Mouse (Mus musculus) stomach, embryonic 14.5 days (tissue): ENCODE measurements at regions not wholly inside any gene's neighbourhood (a gene's known extent, or its start where the extent isn't known, plus 50 kb on each side); places are given as distances from the start of the nearest gene placed in this dataset.

ENCODE experiments used
- ATAC-seq: fragments of 200-750 bp; cut with Nextera tagmentation; 2 replicates; pipeline ENCODE4 v1.8.0; 2017; ENCODE audit warnings: low read depth, moderate TSS enrichment; ENCODE audit not compliant: insufficient number of reproducible peaks, insufficient read depth, low FRiP score
- H3K27ac ChIP-seq: fragments of 300-500 bp; sonication (generic); 2 replicates; pipeline ENCODE4 v1.5.1; 2014; ENCODE audit warnings: mild to moderate bottlenecking, low read length, moderate library complexity, mixed read lengths
- H3K27me3 ChIP-seq: fragments of 300-500 bp; sonication (generic); 2 replicates; pipeline ENCODE4 v1.6.1; 2014; ENCODE audit warnings: low read length, control low read depth, mixed read lengths; ENCODE audit not compliant: control insufficient read depth, insufficient read depth
- H3K36me3 ChIP-seq: fragments of 300-500 bp; sonication (generic); 2 replicates; pipeline ENCODE4 v1.6.1; 2014; ENCODE audit warnings: mild to moderate bottlenecking, control low read depth, low read length, moderate library complexity, mixed read lengths; ENCODE audit not compliant: control insufficient read depth, insufficient read depth
- H3K4me1 ChIP-seq: fragments of 300-500 bp; sonication (generic); 2 replicates; pipeline ENCODE4 v1.6.1; 2014; ENCODE audit warnings: low read length, control low read depth, mixed read lengths; ENCODE audit not compliant: control insufficient read depth, insufficient read depth
- H3K4me2 ChIP-seq: fragments of 300-500 bp; sonication (generic); replicated peaks from 2 replicates; pipeline ENCODE4 v1.6.1; 2014; ENCODE audit warnings: low read depth, low read length, control low read depth
- H3K4me3 ChIP-seq: fragments of 300-500 bp; sonication (generic); 2 replicates; pipeline ENCODE4 v1.5.1; 2014; ENCODE audit warnings: low read depth, low read length, control low read depth
- H3K9ac ChIP-seq: fragments of 300-500 bp; sonication (generic); replicated peaks from 2 replicates; pipeline ENCODE4 v1.6.1; 2014; ENCODE audit warnings: low read depth, mild to moderate bottlenecking, control low read depth, low read length, moderate library complexity, mixed read lengths
- H3K9me3 ChIP-seq: fragments of 300-500 bp; sonication (generic); 2 replicates; pipeline ENCODE4 v1.6.1; 2016; ENCODE audit warnings: low read depth, low read length, control low read depth; ENCODE audit not compliant: control insufficient read depth
- WGBS: fragments of 180-500 bp; shearing (Covaris S2); extraction: QIAGEN DNeasy Blood & Tissue Kit; methylation state at CpG from one replicate; pipeline ENCODE4 v1.1.7; 2014; 5-methylcytosine and 5-hydroxymethylcytosine counted together

DNA sequence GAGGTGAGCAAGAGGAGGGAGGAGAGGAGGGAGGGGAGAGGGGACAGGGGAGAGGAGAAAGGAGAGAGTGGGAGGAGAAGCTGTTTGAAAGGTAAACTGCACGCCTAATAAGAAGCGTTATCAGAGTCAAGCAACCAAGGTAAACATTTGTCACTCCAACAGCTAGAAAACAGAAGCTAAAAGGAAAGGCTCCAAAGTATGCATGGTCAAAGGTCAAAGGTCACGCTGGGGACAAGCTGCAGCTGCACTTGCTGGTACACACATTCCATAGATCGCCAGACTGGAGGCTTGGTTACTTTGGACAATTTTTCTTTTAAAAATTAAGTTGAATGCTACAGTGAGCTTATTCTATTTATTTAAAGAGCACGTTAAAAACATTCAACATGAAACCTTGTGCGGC, 81.7 kb upstream of the Pum3 start:
- H3K27ac ChIP-seq = no peak overlapping the region
- no peak overlapping the region for H3K4me3 ChIP-seq
- no peak for ATAC-seq
- H3K36me3 ChIP-seq = no peaks in the 10 kb centered on the region
- no peaks in the 10 kb centered on the region for H3K27me3 ChIP-seq
- H3K9me3 ChIP-seq = no peaks in the 10 kb centered on the region
- H3K4me2 ChIP-seq = no peak overlapping the region
- H3K9ac ChIP-seq = no peak overlapping the region
- WGBS = 8% methylated on average over 6 of the region's 6 CpGs
- H3K4me1 ChIP-seq = no peaks in the 10 kb centered on the region

DNA sequence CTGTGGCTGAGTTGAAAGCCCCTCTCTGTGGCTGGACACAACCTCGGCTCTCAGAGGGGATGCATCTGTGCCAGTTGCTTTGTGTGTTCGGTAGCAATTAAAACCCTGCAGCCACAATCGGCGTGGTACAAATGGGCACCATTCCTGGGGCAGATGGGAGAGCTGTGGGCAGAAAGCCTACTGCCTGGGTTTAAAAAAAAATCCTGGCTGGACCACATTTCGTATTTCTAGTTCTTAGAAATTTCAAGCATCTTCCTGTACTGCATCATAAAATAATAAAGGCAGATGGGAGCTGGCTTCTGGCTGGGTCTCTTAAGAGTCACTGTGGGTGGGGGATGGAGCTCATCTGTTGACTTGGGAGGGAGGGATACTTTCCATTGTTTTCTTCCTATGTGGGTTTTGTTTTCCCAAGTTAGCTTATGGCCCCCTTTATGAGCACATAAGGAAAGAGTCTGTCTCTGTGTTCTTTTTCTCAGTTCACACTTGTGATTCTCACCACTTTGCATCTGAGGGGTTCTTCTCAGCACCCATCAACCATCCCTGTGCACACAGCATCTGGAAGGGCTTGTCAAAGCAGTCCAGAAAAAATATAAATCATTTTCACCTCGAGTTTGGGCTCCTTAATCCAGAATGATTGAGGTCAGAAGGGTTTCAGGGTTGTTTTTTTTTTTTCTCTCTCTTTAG, 80.5 kb upstream of the Pum3 start:
- no peaks in the 10 kb centered on the region for H3K27me3 ChIP-seq
- H3K4me1 ChIP-seq = no peaks in the 10 kb centered on the region
- H3K27ac ChIP-seq = no peak overlapping the region
- ATAC-seq = no peak
- H3K9me3 ChIP-seq = no peaks in the 10 kb centered on the region
- WGBS = 67% methylated on average over 6 of the region's 6 CpGs
- no peaks in the 10 kb centered on the region for H3K36me3 ChIP-seq
- H3K4me3 ChIP-seq = no peak overlapping the region
- H3K4me2 ChIP-seq = no peak overlapping the region
- no peak overlapping the region for H3K9ac ChIP-seq

DNA sequence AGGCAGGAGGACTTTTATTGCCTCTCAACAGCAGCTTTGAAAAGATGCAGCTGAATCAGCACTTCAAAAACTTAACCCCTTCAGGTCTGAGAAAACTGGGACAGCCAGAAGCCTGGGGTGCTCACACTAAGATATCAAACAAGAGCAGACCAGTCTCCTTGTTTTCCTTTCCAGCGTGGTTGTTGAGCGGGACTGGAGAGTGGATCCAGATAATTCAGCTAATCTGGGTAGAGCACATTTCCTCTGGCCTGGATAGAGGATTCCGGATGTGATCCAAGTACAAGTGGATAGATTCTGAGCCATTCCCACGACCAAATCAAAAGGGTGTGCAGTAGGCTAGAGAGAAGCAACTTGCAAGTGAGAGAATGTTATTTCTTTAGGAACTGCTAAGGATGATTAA, 68.7 kb upstream of the Pum3 start:
- Histone ChIP-seq H3K4me1 (no peaks in the 10 kb centered on the region), H3K27ac (no peak overlapping the region), H3K9me3 (no peaks in the 10 kb centered on the region), H3K4me2 (no peak overlapping the region), H3K9ac (no peak overlapping the region), H3K36me3 (no peaks in the 10 kb centered on the region), H3K27me3 (no peaks in the 10 kb centered on the region), H3K4me3 (no peak overlapping the region)
- 73% methylated on average over 4 of the region's 4 CpGs for WGBS
- no peak for ATAC-seq

DNA sequence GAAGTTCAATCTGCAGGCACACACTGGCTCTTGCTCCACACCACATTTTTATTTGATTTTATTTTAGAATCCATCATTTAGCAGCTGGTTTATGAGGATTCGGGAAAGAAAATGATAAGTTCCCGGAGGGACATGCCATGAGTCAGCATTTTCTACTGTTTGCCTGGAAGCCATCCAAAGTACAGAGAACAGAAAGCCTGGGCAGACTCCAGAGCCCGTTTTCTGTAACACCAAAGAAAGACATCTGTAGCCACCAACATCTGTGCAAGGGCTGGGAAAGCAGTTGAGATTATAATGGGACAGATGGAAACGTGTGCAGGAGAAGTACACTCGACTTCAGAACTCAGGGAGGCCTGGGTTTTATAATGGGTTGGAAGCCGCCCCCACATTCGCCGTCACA, 62.8 kb upstream of the Pum3 start:
- Histone ChIP-seq H3K36me3 (no peaks in the 10 kb centered on the region), H3K4me3 (no peak overlapping the region), H3K9ac (no peak overlapping the region), H3K27ac (no peak overlapping the region), H3K4me2 (no peak overlapping the region), H3K27me3 (no peaks in the 10 kb centered on the region), H3K9me3 (no peaks in the 10 kb centered on the region), H3K4me1 (no peaks in the 10 kb centered on the region)
- 81% methylated on average over 8 of the region's 8 CpGs for WGBS
- ATAC-seq = no peak

DNA sequence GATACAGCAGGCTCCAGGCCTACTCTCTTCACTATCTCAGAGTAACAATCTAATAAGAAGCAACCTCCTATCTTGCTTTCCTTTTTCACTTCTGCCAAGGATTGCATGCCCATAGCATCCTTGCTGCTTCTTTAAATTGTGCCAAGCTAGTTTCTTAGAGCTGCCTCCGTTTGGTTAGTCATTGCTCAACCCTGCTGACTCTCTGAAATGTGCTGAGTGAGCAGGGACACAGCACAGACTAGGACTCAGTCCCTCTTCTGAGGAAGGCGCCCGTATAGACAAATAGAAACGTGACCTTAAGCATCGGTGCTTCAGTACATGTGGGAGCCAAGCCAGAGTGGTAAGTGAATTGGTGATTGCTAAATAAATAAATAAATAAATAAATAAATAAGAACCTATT, 62.2 kb upstream of the Pum3 start:
- Histone ChIP-seq H3K4me3 (no peak overlapping the region), H3K9ac (no peak overlapping the region), H3K4me1 (no peaks in the 10 kb centered on the region), H3K9me3 (no peaks in the 10 kb centered on the region), H3K4me2 (no peak overlapping the region), H3K27me3 (no peaks in the 10 kb centered on the region), H3K36me3 (no peaks in the 10 kb centered on the region), H3K27ac (no peak overlapping the region)
- no peak for ATAC-seq
- WGBS = 94% methylated on average over 5 of the region's 5 CpGs

- H3K36me3 ChIP-seq = no peaks in the 10 kb centered on the region
- H3K9me3 ChIP-seq = no peaks in the 10 kb centered on the region
- no peak overlapping the region for H3K4me2 ChIP-seq
- no peak for ATAC-seq
- 86% methylated on average over 4 of the region's 4 CpGs for WGBS
- H3K27ac ChIP-seq = no peak overlapping the region
- no peak overlapping the region for H3K4me3 ChIP-seq
- H3K27me3 ChIP-seq = no peaks in the 10 kb centered on the region
- no peak overlapping the region for H3K9ac ChIP-seq
- H3K4me1 ChIP-seq = no peaks in the 10 kb centered on the region
Observed at GRCm38 (mm10) chr19:27489053-27489452, 59.4 kb upstream of the Pum3 start.
